Mouse (Mus musculus): Measurements from ENCODE around the gene Sap18b.

Gene Sap18b

GRCm38 (mm10) chr8:95821266-95821665 is 3.9 kb upstream of the Sap18b start:
- in situ Hi-C loops (cut with MboI, MseI) = loop anchor here (25.0 kb wide), 1 partner anchor 984 kb away; the partner anchor contains the start of genes Ciapin1 and Coq9

- in situ Hi-C loops (cut with MboI, MseI) = loop anchor here (25.0 kb wide), 1 partner anchor 985 kb away; the partner anchor contains the start of genes Ciapin1 and Coq9
Observed at GRCm38 (mm10) chr8:95822096-95822495, 3.0 kb upstream of the Sap18b start.

GRCm38 (mm10) chr8:95822699-95823098 is 2.4 kb upstream of the Sap18b start:
- in situ Hi-C loops (cut with MboI, MseI) = loop anchor here (25.0 kb wide), 1 partner anchor 985 kb away; the partner anchor contains the start of genes Ciapin1 and Coq9

- in situ Hi-C loops (cut with MboI, MseI) = loop anchor here (5.0 kb wide), 1 partner anchor 228 kb away; no protein-coding TSS in a partner anchor
Observed at GRCm38 (mm10) chr8:95830144-95830543, 5.0 kb downstream of the Sap18b start.

GRCm38 (mm10) chr8:95832603-95833434 is 7.7 kb downstream of the Sap18b start:
- in situ Hi-C loops (cut with MboI, MseI) = loop anchor here (5.0 kb wide), 1 partner anchor 231 kb away; no protein-coding TSS in a partner anchor

GRCm38 (mm10) chr8:95833435-95833984 is 8.4 kb downstream of the Sap18b start:
- in situ Hi-C loops (cut with MboI, MseI) = loop anchor here (5.0 kb wide), 1 partner anchor 231 kb away; no protein-coding TSS in a partner anchor

GRCm38 (mm10) chr8:95835891-95836290 is 10.7 kb downstream of the Sap18b start:
- in situ Hi-C loops (cut with MboI, MseI) = no loop called here

- in situ Hi-C loops (cut with MboI, MseI) = no loop called here
Observed at GRCm38 (mm10) chr8:95837266-95837665, 12.1 kb downstream of the Sap18b start.

- in situ Hi-C loops (cut with MboI, MseI) = no loop called here
Observed at GRCm38 (mm10) chr8:95839289-95839688, 14.1 kb downstream of the Sap18b start.

- in situ Hi-C loops (cut with MboI, MseI) = loop anchor here (10.0 kb wide), 1 partner anchor 487 kb away; the partner anchor contains the start of gene Mmp15
Observed at GRCm38 (mm10) chr8:95841436-95841835, 16.3 kb downstream of the Sap18b start.

- in situ Hi-C loops (cut with MboI, MseI) = loop anchor here (10.0 kb wide), 1 partner anchor 489 kb away; the partner anchor contains the start of gene Mmp15
Observed at GRCm38 (mm10) chr8:95843968-95844367, 18.8 kb downstream of the Sap18b start.

GRCm38 (mm10) chr8:95845026-95845425 is 19.9 kb downstream of the Sap18b start:
- in situ Hi-C loops (cut with MboI, MseI) = loop anchor here (10.0 kb wide), 1 partner anchor 490 kb away; the partner anchor contains the start of gene Mmp15

GRCm38 (mm10) chr8:95848061-95848551 is 23.0 kb downstream of the Sap18b start:
- in situ Hi-C loops (cut with MboI, MseI) = loop anchor here (10.0 kb wide), 1 partner anchor 493 kb away; the partner anchor contains the start of gene Mmp15

GRCm38 (mm10) chr8:95848734-95849464 is 23.8 kb downstream of the Sap18b start:
- in situ Hi-C loops (cut with MboI, MseI) = loop anchor here (10.0 kb wide), 1 partner anchor 494 kb away; the partner anchor contains the start of gene Mmp15

- in situ Hi-C loops (cut with MboI, MseI) = no loop called here
Observed at GRCm38 (mm10) chr8:95850326-95850725, 25.2 kb downstream of the Sap18b start.

GRCm38 (mm10) chr8:95852290-95852689 is 27.1 kb downstream of the Sap18b start:
- in situ Hi-C loops (cut with MboI, MseI) = no loop called here

- in situ Hi-C loops (cut with MboI, MseI) = no loop called here
Observed at GRCm38 (mm10) chr8:95853102-95853843, 28.1 kb downstream of the Sap18b start, which contains the start of gene Slc38a7. TSS of gene Slc38a7 (minus strand) at chr8:95853539.

- in situ Hi-C loops (cut with MboI, MseI) = no loop called here
Observed at GRCm38 (mm10) chr8:95854174-95854573, 29.0 kb downstream of the Sap18b start.

- in situ Hi-C loops (cut with MboI, MseI) = loop anchor here (5.0 to 10.0 kb wide), 2 partner anchors 132 to 1189 kb away; no protein-coding TSS in a partner anchor
Observed at GRCm38 (mm10) chr8:95863761-95864440, 38.8 kb downstream of the Sap18b start.

GRCm38 (mm10) chr8:95864851-95865250 is 39.7 kb downstream of the Sap18b start:
- in situ Hi-C loops (cut with MboI, MseI) = loop anchor here (5.0 to 10.0 kb wide), 2 partner anchors 133 to 1190 kb away; no protein-coding TSS in a partner anchor
